8 mouse cellular contexts compared by ENCODE assay signal in the genomic region with DNA sequence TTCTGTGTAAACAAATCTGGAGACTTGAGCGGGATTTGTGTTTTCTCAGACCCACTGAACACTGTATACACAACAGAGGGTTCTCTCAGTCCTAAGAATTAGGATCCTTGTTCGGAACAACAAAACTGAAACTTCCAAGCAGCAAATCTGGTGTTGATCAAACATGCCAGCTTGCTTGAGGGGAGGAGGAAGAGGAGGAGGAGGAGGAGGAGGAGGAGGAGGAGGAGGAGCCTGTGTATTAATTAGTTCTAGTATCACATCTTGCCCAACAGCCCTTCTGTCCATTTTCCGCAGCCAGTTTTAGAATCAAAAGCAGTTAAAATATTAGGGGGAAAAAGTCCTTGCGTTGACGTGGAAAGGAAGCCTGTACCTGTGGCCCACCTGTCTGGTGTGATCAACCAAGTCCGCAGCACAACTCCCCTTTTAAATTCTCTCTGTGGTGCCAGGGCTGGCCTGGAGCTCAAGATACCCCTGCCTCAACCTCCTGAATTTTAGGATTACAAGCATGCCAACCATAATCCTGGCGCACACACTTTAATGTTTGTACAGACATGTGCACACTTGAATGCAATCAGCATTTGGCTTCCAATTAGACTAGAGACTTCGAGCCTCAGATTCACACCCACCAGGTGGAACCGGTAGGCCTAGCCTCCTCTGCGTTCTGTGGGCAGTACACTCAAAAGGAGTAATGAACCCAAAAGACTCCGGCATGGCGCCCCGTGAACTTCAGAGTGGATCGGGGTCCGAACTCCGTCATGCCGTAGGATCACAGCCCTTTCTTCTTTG. TPM values are rescaled to one million over a fixed set of nuclear protein-coding genes. Genes with fewer than 3 reads are reported as not detected.
DNase-seq lines count a peak whose midpoint lies in the region; ATAC-seq lines count a peak whose summit lies in the region.

No protein-coding gene starts in this region.

- H3K4me2 ChIP-seq in hindbrain, embryonic 11.5 days (replicated peaks; ENCODE audit: low read depth, low read length): peak overlapping the region; percentile 76

- H3K9me3 ChIP-seq in heart, embryonic 10.5 days: no peaks in the 10 kb centered on the region
- no peaks in the 10 kb centered on the region for H3K9me3 ChIP-seq in hindbrain, embryonic 11.5 days (ENCODE audit: control insufficient read depth, low read length)
- no peaks in the 10 kb centered on the region for H3K9me3 ChIP-seq in midbrain, embryonic 10.5 days (replicated peaks)

- DNase-seq in heart, embryonic 10.5 days (ENCODE audit: low spot score): no peak
- DNase-seq in heart, postnatal 14 days: no peak
- DNase-seq in MN1 (ENCODE audit: low spot score): peak; percentile 27
- peak; percentile 28 for DNase-seq in hindbrain, embryonic 11.5 days (ENCODE audit: low spot score)
- no peak for DNase-seq in midbrain, embryonic 10.5 days (ENCODE audit: low spot score)
- DNase-seq in adrenal gland, postnatal 14 days: no peak
- no peak for DNase-seq in thymus, postnatal 4 days

- H3K27me3 ChIP-seq in heart, embryonic 10.5 days (ENCODE audit: insufficient read depth, poor library complexity, severe bottlenecking): peaks cover 90% of the 10 kb centered on the region
- H3K27me3 ChIP-seq in hindbrain, embryonic 11.5 days (ENCODE audit: control insufficient read depth, insufficient read depth, low read length): peaks cover 8% of the 10 kb centered on the region; the same call in 1 of the 2 replicates
- peaks cover 93% of the 10 kb centered on the region for H3K27me3 ChIP-seq in midbrain, embryonic 10.5 days (ENCODE audit: low read depth, poor library complexity, severe bottlenecking)

- peaks cover 34% of the 10 kb centered on the region for H3K4me1 ChIP-seq in heart, embryonic 10.5 days
- H3K4me1 ChIP-seq in hindbrain, embryonic 11.5 days (replicated peaks; ENCODE audit: control insufficient read depth, insufficient read depth, low read length): peaks cover 27% of the 10 kb centered on the region
- peaks cover 83% of the 10 kb centered on the region for H3K4me1 ChIP-seq in midbrain, embryonic 10.5 days

- intact Hi-C loops in heart, postnatal 14 days (cut with DNase I): loop anchor here (1.0 to 5.0 kb wide), 5 partner anchors 87 to 314 kb away; no protein-coding TSS in a partner anchor

- no peak overlapping the region for H3K27ac ChIP-seq in heart, embryonic 10.5 days
- peak overlapping the region; percentile 89 for H3K27ac ChIP-seq in hindbrain, embryonic 11.5 days (ENCODE audit: low read depth, low read length)
- peak overlapping the region; percentile 97 for H3K27ac ChIP-seq in midbrain, embryonic 10.5 days (replicated peaks)

- 12% methylated on average over 17 of the region's 17 CpGs for WGBS in heart, embryonic 10.5 days
- 6% methylated on average over 17 of the region's 17 CpGs for WGBS in hindbrain, embryonic 11.5 days
- WGBS in midbrain, embryonic 10.5 days: 7% methylated on average over 17 of the region's 17 CpGs

- H3K36me3 ChIP-seq in heart, embryonic 10.5 days: no peaks in the 10 kb centered on the region
- no peaks in the 10 kb centered on the region for H3K36me3 ChIP-seq in hindbrain, embryonic 11.5 days (ENCODE audit: control insufficient read depth, insufficient read depth, low read length)
- H3K36me3 ChIP-seq in midbrain, embryonic 10.5 days: no peaks in the 10 kb centered on the region

- peak overlapping the region; percentile 13; the same call in 1 of the 2 replicates for H3K9ac ChIP-seq in hindbrain, embryonic 11.5 days (ENCODE audit: low read depth, low read length)

- peak overlapping the region; percentile 60 for H3K4me3 ChIP-seq in heart, embryonic 10.5 days
- peak overlapping the region; percentile 40 for H3K4me3 ChIP-seq in hindbrain, embryonic 11.5 days (ENCODE audit: low read depth, low read length)
- H3K4me3 ChIP-seq in midbrain, embryonic 10.5 days: peak overlapping the region; percentile 88

- ATAC-seq in hindbrain, embryonic 11.5 days (ENCODE audit: low FRiP score): no peak
- ATAC-seq in frontal cortex, adult (ENCODE audit: low TSS enrichment): no peak

RNA-seq across cellular contexts. Expression of a gene that starts 3.3 kb away (rescaled TPM):
- polyA plus RNA-seq in heart, embryonic 10.5 days (2016; fragmentation: Nextera tagmentation; extraction: Ambion mirVana): 4.9 and 9.7 TPM in 2 replicates
- 1 to 10 TPM; 7.9 to 9.0 TPM for total RNA-seq in heart, postnatal 14 days (2021)
- polyA plus RNA-seq in hindbrain, embryonic 11.5 days (2014; fragmentation: Nextera tagmentation; extraction: Ambion mirVana): 59.6 and 64.3 TPM in 2 replicates
- polyA plus RNA-seq in midbrain, embryonic 10.5 days (2016; fragmentation: Nextera tagmentation; extraction: Ambion mirVana): 68.1 and 80.9 TPM in 2 replicates
- total RNA-seq in adrenal gland, postnatal 14 days (2021): 6.7 and 10.5 TPM in 2 replicates

RNA-seq across cellular contexts. Expression of a gene that starts 16.1 kb away (rescaled TPM):
- 17.2 and 20.0 TPM in 2 replicates for polyA plus RNA-seq in heart, embryonic 10.5 days (2016; fragmentation: Nextera tagmentation; extraction: Ambion mirVana)
- total RNA-seq in heart, postnatal 14 days (2021): 10 to 100 TPM; 10.9 to 11.2 TPM
- polyA plus RNA-seq in hindbrain, embryonic 11.5 days (2014; fragmentation: Nextera tagmentation; extraction: Ambion mirVana): 34.7 and 35.8 TPM in 2 replicates
- polyA plus RNA-seq in midbrain, embryonic 10.5 days (2016; fragmentation: Nextera tagmentation; extraction: Ambion mirVana): 27.4 and 34.7 TPM in 2 replicates
- 17.3 and 18.4 TPM in 2 replicates for total RNA-seq in adrenal gland, postnatal 14 days (2021)

Comparison
In these comparisons a context has a peak if more than half of its experiments do, and no peak if none do; other contexts are left out.
1. DNase-seq: peak in MN1 (single experiment) and hindbrain, embryonic 11.5 days (single experiment); none in heart, embryonic 10.5 days (single experiment), heart, postnatal 14 days (0 of 2), midbrain, embryonic 10.5 days (single experiment), adrenal gland, postnatal 14 days (single experiment) and thymus, postnatal 4 days (single experiment).
2. Peak in every context shown above with its lines, with median percentiles within 50 percentile points of each other: H3K4me3 ChIP-seq.